Mouse (Mus musculus) spleen, postnatal 4 days (tissue): Measurements from ENCODE around the gene Wnt6.

Source experiments
- DNase-seq, 2 experiments: peaks; one replicate each; pipeline ENCODE4 v3.0.0; 2022; ENCODE audit warnings: low spot score in 2 of 2

Gene Wnt6

GRCm38 (mm10) chr1:74771845-74771930 lies at the start of gene Wnt6:
Gene Wnt6 (plus strand): TSS chr1:74771892.
- no peak for DNase-seq

- DNase-seq: no peak
Measured at GRCm38 (mm10) chr1:74723748-74724147, 47.9 kb upstream of the Wnt6 start.

GRCm38 (mm10) chr1:74726114-74726513 lies 45.6 kb upstream of the Wnt6 start:
- no peak for DNase-seq

- DNase-seq: no peak
Measured at GRCm38 (mm10) chr1:74726674-74727073, 45.0 kb upstream of the Wnt6 start.

GRCm38 (mm10) chr1:74728446-74728845 lies 43.2 kb upstream of the Wnt6 start:
- no peak for DNase-seq

GRCm38 (mm10) chr1:74736977-74737376 lies 34.7 kb upstream of the Wnt6 start:
- no peak for DNase-seq

- no peak for DNase-seq
Measured at GRCm38 (mm10) chr1:74737500-74737899, 34.2 kb upstream of the Wnt6 start.

- DNase-seq: no peak
Measured at GRCm38 (mm10) chr1:74740846-74741245, 30.8 kb upstream of the Wnt6 start.

- DNase-seq: no peak
Measured at GRCm38 (mm10) chr1:74747335-74747734, 24.4 kb upstream of the Wnt6 start.

- DNase-seq: peak; percentile 50 to 79
Measured at GRCm38 (mm10) chr1:74748643-74749271, 22.9 kb upstream of the Wnt6 start, which contains the start of gene Prkag3. Gene Prkag3 (minus strand): TSS chr1:74749221.

- no peak for DNase-seq
Measured at GRCm38 (mm10) chr1:74749301-74749700, 22.4 kb upstream of the Wnt6 start.

GRCm38 (mm10) chr1:74750683-74751082 lies 21.0 kb upstream of the Wnt6 start:
- DNase-seq: no peak

- no peak for DNase-seq
Measured at GRCm38 (mm10) chr1:74752150-74752549, 19.5 kb upstream of the Wnt6 start.

GRCm38 (mm10) chr1:74752833-74753232 lies 18.9 kb upstream of the Wnt6 start:
- DNase-seq: no peak

GRCm38 (mm10) chr1:74753266-74753974 lies 18.3 kb upstream of the Wnt6 start:
- no peak for DNase-seq

GRCm38 (mm10) chr1:74754175-74754785 lies 17.4 kb upstream of the Wnt6 start:
- DNase-seq: no peak

- no peak for DNase-seq
Measured at GRCm38 (mm10) chr1:74759773-74760172, 11.9 kb upstream of the Wnt6 start.

- peak; percentile 65 to 83 for DNase-seq
Measured at GRCm38 (mm10) chr1:74763081-74763480, 8.6 kb upstream of the Wnt6 start.

GRCm38 (mm10) chr1:74770727-74771466 lies 795 bp upstream of the Wnt6 start:
- DNase-seq: no peak

GRCm38 (mm10) chr1:74771467-74771844 lies 236 bp upstream of the Wnt6 start:
- no peak for DNase-seq

- DNase-seq: no peak
Measured at GRCm38 (mm10) chr1:74771931-74772620, 384 bp downstream of the Wnt6 start.

GRCm38 (mm10) chr1:74773136-74773535 lies 1.4 kb downstream of the Wnt6 start:
- DNase-seq: peak; percentile 62 to 76
